Mouse (Mus musculus) CH12.LX (cell line): ENCODE measurements around the gene Retnlg. TPM values are rescaled to one million over a fixed set of nuclear protein-coding genes. Genes with fewer than 3 reads are reported as not detected.
"Not testable (repeated sequence)": the region's sequence is repeated elsewhere in the genome, so short reads cannot be mapped to it uniquely, and the experiment has no call there.

Source experiments
- DNase-seq: peaks from one replicate; pipeline ENCODE4 v3.0.0-alpha.2; 2013; ENCODE audit errors: extremely low read depth
- H3K27ac ChIP-seq: 2 replicates; pipeline ENCODE4 v1.5.1; 2012; ENCODE audit warnings: low read depth, mild to moderate bottlenecking, control low read depth, moderate library complexity; ENCODE audit not compliant: insufficient read depth
- H3K27me3 ChIP-seq: replicated peaks from 2 replicates; pipeline ENCODE3; 2012; ENCODE audit warnings: inconsistent platforms
- H3K36me3 ChIP-seq, 2 experiments: replicated peaks in 1 of 2; 2 replicates each; pipeline versions ENCODE3 to v1.6.1; 2012; ENCODE audit warnings: inconsistent platforms in 1 of 2, low read length in 1 of 2, mild to moderate bottlenecking in 1 of 2, mixed read lengths in 1 of 2, moderate library complexity in 1 of 2; ENCODE audit not compliant: control insufficient read depth in 1 of 2, insufficient read depth in 1 of 2
- H3K4me1 ChIP-seq, 2 experiments: 2 replicates each; pipeline ENCODE4 v1.6.1; 2012; ENCODE audit warnings: inconsistent platforms in 1 of 2, moderate library complexity in 1 of 2; ENCODE audit not compliant: insufficient read depth in 2 of 2, control insufficient read depth in 1 of 2
- H3K4me2 ChIP-seq: 2 replicates; pipeline ENCODE4 v1.6.1; 2012; ENCODE audit warnings: low read depth, mild to moderate bottlenecking, control low read depth; ENCODE audit not compliant: poor library complexity, insufficient read depth, severe bottlenecking
- H3K4me3 ChIP-seq, 3 experiments: fragments of 150-350 bp in 1 of 3; sonication (generic) in 1 of 3; replicated peaks in 1 of 3; 2 replicates each; pipeline versions ENCODE3 to v1.5.1; 2011 to 2012; ENCODE audit warnings: low read depth in 2 of 3, low read length in 2 of 3, mild to moderate bottlenecking in 2 of 3, moderate library complexity in 2 of 3, control low read depth in 1 of 3, improper control_type of control experiment in 1 of 3, inconsistent platforms in 1 of 3, mixed read lengths in 1 of 3; ENCODE audit not compliant: poor library complexity in 1 of 3
- H3K79me2 ChIP-seq: replicated peaks from 2 replicates; pipeline ENCODE4 v1.6.1; 2012; ENCODE audit warnings: mild to moderate bottlenecking, moderate library complexity; ENCODE audit not compliant: control insufficient read depth, poor library complexity, insufficient read depth, severe bottlenecking; ENCODE audit errors: extremely low read depth
- H3K9ac ChIP-seq: 2 replicates; pipeline ENCODE4 v1.6.1; 2012; ENCODE audit warnings: low read depth, mild to moderate bottlenecking, control low read depth, moderate library complexity; ENCODE audit not compliant: insufficient read depth
- H3K9me3 ChIP-seq: replicated peaks from 2 replicates; pipeline ENCODE3; 2012; ENCODE audit warnings: low read length, inconsistent platforms, mixed read lengths
- BHLHE40 ChIP-seq: IDR thresholded peaks from 2 replicates; pipeline ENCODE4 v1.6.1; 2011; ENCODE audit warnings: mild to moderate bottlenecking, low read depth, low read length, improper control_type of control experiment
- CHD1 ChIP-seq: IDR thresholded peaks from 2 replicates; pipeline ENCODE4 v1.6.1; 2012; ENCODE audit warnings: low read depth, low read length, improper control_type of control experiment, inconsistent platforms
- CHD2 ChIP-seq: IDR thresholded peaks from 2 replicates; pipeline ENCODE4 v1.6.1; 2011; ENCODE audit warnings: low read length, improper control_type of control experiment
- E2F4 ChIP-seq: IDR thresholded peaks from 2 replicates; pipeline ENCODE4 v1.6.1; 2011; ENCODE audit warnings: low read depth, low read length, improper control_type of control experiment; ENCODE audit not compliant: insufficient replicate concordance
- ELF1 ChIP-seq: IDR thresholded peaks from 2 replicates; pipeline ENCODE4 v1.6.1; 2014; ENCODE audit warnings: low read depth, mild to moderate bottlenecking, inconsistent platforms, low read length, improper control_type of control experiment
- EP300 ChIP-seq: IDR thresholded peaks from 2 replicates; pipeline ENCODE4 v1.6.1; 2011; ENCODE audit warnings: low read length, improper control_type of control experiment
- GABPA ChIP-seq: IDR thresholded peaks from 2 replicates; pipeline ENCODE4 v1.6.1; 2012; ENCODE audit warnings: low read depth, low read length, improper control_type of control experiment, inconsistent platforms; ENCODE audit not compliant: insufficient replicate concordance
- JUN ChIP-seq: IDR thresholded peaks from 2 replicates; pipeline ENCODE4 v1.6.1; 2011; ENCODE audit warnings: low read depth, mild to moderate bottlenecking, low read length, improper control_type of control experiment, moderate library complexity; ENCODE audit not compliant: insufficient read depth
- JUND ChIP-seq: conservative IDR thresholded peaks from 2 replicates; pipeline ENCODE4 v1.6.1; 2011; ENCODE audit warnings: low read depth, low read length, improper control_type of control experiment
- MAFK ChIP-seq: IDR thresholded peaks from 2 replicates; pipeline ENCODE4 v1.6.1; 2011; ENCODE audit warnings: low read length, improper control_type of control experiment; ENCODE audit not compliant: insufficient replicate concordance
- MAX ChIP-seq: IDR thresholded peaks from 2 replicates; pipeline ENCODE4 v1.6.1; 2011; ENCODE audit warnings: low read length, improper control_type of control experiment
- MEF2A ChIP-seq: IDR thresholded peaks from 2 replicates; pipeline ENCODE4 v1.6.1; 2014; ENCODE audit warnings: low read depth, mild to moderate bottlenecking, inconsistent platforms, low read length, improper control_type of control experiment, borderline replicate concordance
- MXI1 ChIP-seq: IDR thresholded peaks from 2 replicates; pipeline ENCODE4 v1.6.1; 2011; ENCODE audit warnings: mild to moderate bottlenecking, low read depth, low read length, improper control_type of control experiment
- MYC ChIP-seq: IDR thresholded peaks from 2 replicates; pipeline ENCODE4 v1.6.1; 2011; ENCODE audit warnings: low read depth, mild to moderate bottlenecking, improper control_type of control experiment, low read length
- NRF1 ChIP-seq: IDR thresholded peaks from 2 replicates; pipeline ENCODE4 v1.6.1; 2014; ENCODE audit warnings: low read depth, mild to moderate bottlenecking, inconsistent platforms, low read length, improper control_type of control experiment, moderate library complexity
- PAX5 ChIP-seq: IDR thresholded peaks from 2 replicates; pipeline ENCODE4 v1.6.1; 2012; ENCODE audit warnings: low read length, inconsistent platforms, mixed read lengths
- RAD21 ChIP-seq: IDR thresholded peaks from 2 replicates; pipeline ENCODE4 v1.6.1; 2011; ENCODE audit warnings: low read depth, mild to moderate bottlenecking, low read length, improper control_type of control experiment, moderate library complexity
- TBP ChIP-seq: conservative IDR thresholded peaks from 2 replicates; pipeline ENCODE4 v1.6.1; 2011; ENCODE audit warnings: low read depth, low read length, improper control_type of control experiment
- TCF12 ChIP-seq: IDR thresholded peaks from 2 replicates; pipeline ENCODE4 v1.6.1; 2014; ENCODE audit warnings: low read depth, mild to moderate bottlenecking, inconsistent platforms, low read length, improper control_type of control experiment
- USF1 ChIP-seq: IDR thresholded peaks from 2 replicates; pipeline ENCODE4 v1.6.1; 2014; ENCODE audit warnings: low read depth, mild to moderate bottlenecking, inconsistent platforms, low read length, improper control_type of control experiment
- USF2 ChIP-seq: conservative IDR thresholded peaks from 2 replicates; pipeline ENCODE4 v1.6.1; 2011; ENCODE audit warnings: low read depth, low read length, improper control_type of control experiment
- ZC3H11A ChIP-seq: IDR thresholded peaks from 2 replicates; pipeline ENCODE4 v1.6.1; 2012; ENCODE audit warnings: low read depth, mild to moderate bottlenecking, inconsistent platforms, low read length, improper control_type of control experiment
- ZKSCAN1 ChIP-seq: IDR thresholded peaks from 2 replicates; pipeline ENCODE4 v1.6.1; 2012; ENCODE audit warnings: low read depth, inconsistent platforms, low read length, improper control_type of control experiment, borderline replicate concordance
- ZMIZ1 ChIP-seq: IDR thresholded peaks from 2 replicates; pipeline ENCODE4 v1.6.1; 2012; ENCODE audit warnings: low read depth, mild to moderate bottlenecking, inconsistent platforms, low read length, improper control_type of control experiment
- ZNF384 ChIP-seq: IDR thresholded peaks from 2 replicates; pipeline ENCODE4 v1.6.1; 2012; ENCODE audit warnings: low read depth, low read length, improper control_type of control experiment, inconsistent platforms
- dilution Hi-C: fragments of 300-500 bp; cut with MboI; formaldehyde crosslinking; loops from 2 replicates; pipeline ENCODE4 v1.14.3; 2020; ENCODE audit warnings: low sequenced_read_pairs; ENCODE audit not compliant: extremely low pct_unique_long_range_greater_than_20kb, extremely low pct_ligation_motif_present
- in situ Hi-C: fragments of 300-500 bp; cut with MboI; formaldehyde crosslinking; loops from 3 replicates; pipeline ENCODE4 v1.14.3; 2019; ENCODE audit warnings: low sequenced_read_pairs, low pct_ligation_motif_present, low pct_unique_long_range_greater_than_20kb, mixed read lengths
- polyA plus RNA-seq: library from polyadenylated mRNA; unstranded; fragments of >175 nt; gene quantifications from 2 replicates; pipeline ENCODE4 v1.2.1, GENCODE M21; 2012; ENCODE audit warnings: low read depth; ENCODE audit not compliant: insufficient read length
- total RNA-seq, 2 experiments: library from RNA; depleted of rRNA; stranded (reverse); fragments of 300-350 nt in 1 of 2; fragments of >200 nt in 1 of 2; gene quantifications; 2 replicates each; pipeline ENCODE4 v1.2.3; 2012 to 2014

The Retnlg gene
- total and polyA plus RNA-seq, 3 experiments = not detected

GRCm38 (mm10) chr16:48832055-48832454, 40.4 kb upstream of the Retnlg start:
- no peak overlapping the region for H3K4me3 ChIP-seq
- TF ChIP-seq CHD1 (no peak), TBP (no peak), USF2 (no peak), NRF1 (no peak), PAX5 (no peak), ELF1 (no peak), CHD2 (no peak), MAFK (no peak), E2F4 (no peak), JUND (no peak), ZMIZ1 (no peak), GABPA (no peak), EP300 (no peak), RAD21 (no peak), JUN (no peak)
- TF ChIP-seq, all 38 proteins: peak for 0
- in situ Hi-C loops (no loop called here), dilution Hi-C loops (no loop called here)
- H3K9ac ChIP-seq = no peak overlapping the region
- no peak overlapping the region for H3K27ac ChIP-seq
- no peaks in the 10 kb centered on the region for H3K4me1 ChIP-seq
- no peaks in the 10 kb centered on the region for H3K79me2 ChIP-seq
- H3K9me3 ChIP-seq = peaks cover 21% of the 10 kb centered on the region
- DNase-seq = no peak
- H3K4me2 ChIP-seq = no peak overlapping the region
- no peaks in the 10 kb centered on the region for H3K27me3 ChIP-seq
- H3K36me3 ChIP-seq = no peaks in the 10 kb centered on the region

- H3K27me3 ChIP-seq, H3K9ac ChIP-seq, H3K27ac ChIP-seq, H3K4me2 ChIP-seq, H3K4me1 ChIP-seq, H3K36me3 ChIP-seq, DNase-seq, H3K79me2 ChIP-seq, in situ Hi-C loops, H3K4me3 ChIP-seq, dilution Hi-C loops: not testable (repeated sequence)
- H3K9me3 ChIP-seq = peaks cover 15% of the 10 kb centered on the region
These were observed 38.8 kb upstream of the Retnlg start for GRCm38 (mm10) chr16:48833626-48834025.

- in situ Hi-C loops (no loop called here), dilution Hi-C loops (no loop called here)
- peaks cover 14% of the 10 kb centered on the region for H3K9me3 ChIP-seq
- no peaks in the 10 kb centered on the region for H3K36me3 ChIP-seq
- no peak within 1 kb of the TSS for H3K27ac ChIP-seq
- TF ChIP-seq MYC (no peak), RAD21 (no peak), E2F4 (no peak), BHLHE40 (no peak), USF1 (no peak), ZNF384 (no peak), TCF12 (no peak), ELF1 (no peak), MXI1 (no peak), JUN (no peak), ZMIZ1 (no peak), EP300 (no peak), CHD2 (no peak), MAX (no peak), ZC3H11A (no peak), ZKSCAN1 (no peak), MEF2A (no peak)
- no peak for DNase-seq
- no peak within 1 kb of the TSS for H3K9ac ChIP-seq
- no peaks in the 10 kb centered on the region for H3K79me2 ChIP-seq
- H3K4me1 ChIP-seq = no peaks in the 10 kb centered on the region
- no peak within 1 kb of the TSS for H3K4me2 ChIP-seq
- no peak within 1 kb of the TSS for H3K4me3 ChIP-seq
- H3K27me3 ChIP-seq = no peaks in the 10 kb centered on the region
These were observed 30.2 kb upstream of the Retnlg start, which contains the start of gene Retnla for GRCm38 (mm10) chr16:48842266-48842665. Retnla (plus strand) TSS chr16:48842551.
